In genomic region chr14:32159150-32159670, GRCm38 (mm10) we compare ENCODE assay signal across 8 mouse cellular contexts. TPM values are rescaled to one million over a fixed set of nuclear protein-coding genes. Genes with fewer than 3 reads are reported as not detected.
DNase-seq lines count a peak whose midpoint lies in the region; ATAC-seq lines count a peak whose summit lies in the region.

No protein-coding gene starts in this region.

- no peaks in the 10 kb centered on the region for H3K36me3 ChIP-seq in embryonic facial prominence, embryonic 12.5 days
- H3K36me3 ChIP-seq in intestine, embryonic 16.5 days (ENCODE audit: control insufficient read depth, insufficient read depth, low read length) = no peaks in the 10 kb centered on the region

- ATAC-seq in CD4-positive, CD25-positive, alpha-beta regulatory T cell, adult 4 months = peak; percentile 74
- ATAC-seq in embryonic facial prominence, embryonic 12.5 days (ENCODE audit: insufficient number of reproducible peaks, insufficient read depth, low FRiP score, low TSS enrichment) = 0 out of 2 replicates have a peak, but pooled peaks have one; percentile 13
- ATAC-seq in intestine, embryonic 16.5 days = peak; percentile 7; the same call in 1 of the 2 replicates

- H3K27me3 ChIP-seq in embryonic facial prominence, embryonic 12.5 days = no peaks in the 10 kb centered on the region
- H3K27me3 ChIP-seq in intestine, embryonic 16.5 days (replicated peaks; ENCODE audit: control insufficient read depth, insufficient read depth, low read length) = no peaks in the 10 kb centered on the region

- H3K27ac ChIP-seq in embryonic facial prominence, embryonic 12.5 days = no peak overlapping the region
- peak overlapping the region; percentile 63 for H3K27ac ChIP-seq in intestine, embryonic 16.5 days (ENCODE audit: low read length)

- peak overlapping the region; percentile 81; the same call in 1 of the 2 replicates for H3K9ac ChIP-seq in embryonic facial prominence, embryonic 12.5 days
- peak overlapping the region; percentile 65 for H3K9ac ChIP-seq in intestine, embryonic 16.5 days (ENCODE audit: low read depth, low read length)

- H3K4me1 ChIP-seq in embryonic facial prominence, embryonic 12.5 days = peaks cover 14% of the 10 kb centered on the region
- peaks cover 19% of the 10 kb centered on the region for H3K4me1 ChIP-seq in intestine, embryonic 16.5 days (ENCODE audit: control insufficient read depth, insufficient read depth, low read length)

- peak overlapping the region; percentile 94 for H3K4me2 ChIP-seq in embryonic facial prominence, embryonic 12.5 days (replicated peaks)
- peak overlapping the region; percentile 57 for H3K4me2 ChIP-seq in intestine, embryonic 16.5 days (ENCODE audit: low read depth, low read length)

- H3K4me3 ChIP-seq in embryonic facial prominence, embryonic 12.5 days = peak overlapping the region; percentile 77
- peak overlapping the region; percentile 90 for H3K4me3 ChIP-seq in intestine, embryonic 16.5 days (ENCODE audit: low read length)

- peak; percentile 7 to 15 for DNase-seq in frontal cortex, adult 2 months (ENCODE audit: extremely low spot score in 1 of 2, low spot score in 1 of 2)
- no peak for DNase-seq in frontal cortex, postnatal 25 days (ENCODE audit: low spot score in 2 of 2)
- DNase-seq in mesoderm, embryonic 11.5 days (ENCODE audit: low read depth, low spot score) = peak; percentile 22
- no peak for DNase-seq in urinary bladder, postnatal 4 days (ENCODE audit: low spot score in 2 of 2)
- no peak for DNase-seq in right cerebral cortex, postnatal 14 days

- H3K9me3 ChIP-seq in embryonic facial prominence, embryonic 12.5 days = no peaks in the 10 kb centered on the region
- H3K9me3 ChIP-seq in intestine, embryonic 16.5 days (ENCODE audit: control insufficient read depth, low read length) = no peaks in the 10 kb centered on the region

- 25% methylated on average over 4 of the region's 4 CpGs for WGBS in embryonic facial prominence, embryonic 12.5 days
- 37% methylated on average over 4 of the region's 4 CpGs for WGBS in intestine, embryonic 16.5 days

RNA-seq across cellular contexts. Expression of gene Ncoa4, which starts 0.5 kb away (rescaled TPM):
- 49.7 and 60.5 TPM in 2 replicates for polyA plus RNA-seq in frontal cortex, adult 2 months (2012; rRNA removed)
- polyA plus RNA-seq in CD4-positive, CD25-positive, alpha-beta regulatory T cell, adult 4 months (2017; shearing (Covaris generic)) = 10 to 100 TPM; 92.5 to 95.7 TPM
- 74.0 and 80.0 TPM in 2 replicates for polyA plus RNA-seq in embryonic facial prominence, embryonic 12.5 days (2016; fragmentation: Nextera tagmentation; extraction: Ambion mirVana)
- polyA plus RNA-seq in intestine, embryonic 16.5 days (2015; fragmentation: Nextera tagmentation; extraction: Ambion mirVana) = 208 and 249 TPM in 2 replicates

RNA-seq across cellular contexts. Expression of gene Msmb, which starts 17.4 kb away (rescaled TPM):
- not detected in 2 replicates for polyA plus RNA-seq in frontal cortex, adult 2 months (2012; rRNA removed)
- polyA plus RNA-seq in CD4-positive, CD25-positive, alpha-beta regulatory T cell, adult 4 months (2017; shearing (Covaris generic)) = not detected
- polyA plus RNA-seq in embryonic facial prominence, embryonic 12.5 days (2016; fragmentation: Nextera tagmentation; extraction: Ambion mirVana) = not detected in 2 replicates
- polyA plus RNA-seq in intestine, embryonic 16.5 days (2015; fragmentation: Nextera tagmentation; extraction: Ambion mirVana) = not detected in 2 replicates

RNA-seq across cellular contexts. Expression of gene Timm23, which starts 42.5 kb away (rescaled TPM):
- polyA plus RNA-seq in frontal cortex, adult 2 months (2012; rRNA removed) = 108 and 134 TPM in 2 replicates
- 100 to 1,000 TPM; 117 to 118 TPM for polyA plus RNA-seq in CD4-positive, CD25-positive, alpha-beta regulatory T cell, adult 4 months (2017; shearing (Covaris generic))
- polyA plus RNA-seq in embryonic facial prominence, embryonic 12.5 days (2016; fragmentation: Nextera tagmentation; extraction: Ambion mirVana) = 257 and 265 TPM in 2 replicates
- 312 and 350 TPM in 2 replicates for polyA plus RNA-seq in intestine, embryonic 16.5 days (2015; fragmentation: Nextera tagmentation; extraction: Ambion mirVana)

RNA-seq across cellular contexts. Expression of gene Parg, which starts 42.5 kb away (rescaled TPM):
- 18.8 and 19.1 TPM in 2 replicates for polyA plus RNA-seq in frontal cortex, adult 2 months (2012; rRNA removed)
- polyA plus RNA-seq in CD4-positive, CD25-positive, alpha-beta regulatory T cell, adult 4 months (2017; shearing (Covaris generic)) = 10 to 100 TPM; 18.5 to 21.5 TPM
- polyA plus RNA-seq in embryonic facial prominence, embryonic 12.5 days (2016; fragmentation: Nextera tagmentation; extraction: Ambion mirVana) = 58.7 and 59.7 TPM in 2 replicates
- polyA plus RNA-seq in intestine, embryonic 16.5 days (2015; fragmentation: Nextera tagmentation; extraction: Ambion mirVana) = 24.7 and 28.2 TPM in 2 replicates

Comparison
In these comparisons a context has a peak if more than half of its experiments do, and no peak if none do; other contexts are left out.
1. DNase-seq: peak in frontal cortex, adult 2 months (2 of 2) and mesoderm, embryonic 11.5 days (single experiment); none in frontal cortex, postnatal 25 days (0 of 2), urinary bladder, postnatal 4 days (0 of 2) and right cerebral cortex, postnatal 14 days (single experiment).
2. ATAC-seq: peak in every context shown above with its lines; median percentile 74 in CD4-positive, CD25-positive, alpha-beta regulatory T cell, adult 4 months; 13 in embryonic facial prominence, embryonic 12.5 days; 7 in intestine, embryonic 16.5 days.